Mouse (Mus musculus) MEL (cell line): ENCODE measurements around the gene Cacna1g.
"Not testable (repeated sequence)": the region's sequence is repeated elsewhere in the genome, so short reads cannot be mapped to it uniquely, and the experiment has no call there.

Source experiments
- BHLHE40 ChIP-seq: IDR thresholded peaks from 2 replicates; pipeline ENCODE4 v1.6.1; 2012; ENCODE audit warnings: low read depth, mild to moderate bottlenecking, inconsistent platforms, low read length, improper control_type of control experiment, borderline replicate concordance
- CTCF ChIP-seq, 3 experiments: IDR thresholded peaks in 2 of 3; conservative IDR thresholded peaks in 1 of 3; 2 replicates each; pipeline ENCODE4 v1.5.1; 2011 to 2012; ENCODE audit warnings: low read length in 3 of 3, low read depth in 2 of 3, mild to moderate bottlenecking in 2 of 3, improper control_type of control experiment in 1 of 3, inconsistent platforms in 1 of 3, mixed read lengths in 1 of 3, moderate library complexity in 1 of 3; ENCODE audit not compliant: control insufficient read depth in 1 of 3, insufficient read depth in 1 of 3, poor library complexity in 1 of 3, severe bottlenecking in 1 of 3
- HCFC1 ChIP-seq: IDR thresholded peaks from 2 replicates; pipeline ENCODE4 v1.6.1; 2012; ENCODE audit warnings: low read depth, mild to moderate bottlenecking, inconsistent platforms, low read length, improper control_type of control experiment, moderate library complexity
- MAX ChIP-seq: IDR thresholded peaks from 2 replicates; pipeline ENCODE4 v1.6.1; 2011; ENCODE audit warnings: low read length, improper control_type of control experiment
- MAZ ChIP-seq: IDR thresholded peaks from 2 replicates; pipeline ENCODE4 v1.6.1; 2012; ENCODE audit warnings: low read depth, mild to moderate bottlenecking, inconsistent platforms, low read length, improper control_type of control experiment
- MYB ChIP-seq: IDR thresholded peaks from 2 replicates; pipeline ENCODE4 v1.6.1; 2011; ENCODE audit warnings: mild to moderate bottlenecking, low read depth, low read length, improper control_type of control experiment
- POLR2AphosphoS2 ChIP-seq: IDR thresholded peaks from 2 replicates; pipeline ENCODE4 v1.6.1; 2011; ENCODE audit warnings: low read length, improper control_type of control experiment
- SMC3 ChIP-seq: IDR thresholded peaks from 2 replicates; pipeline ENCODE4 v1.6.1; 2011; ENCODE audit warnings: low read depth, low read length, improper control_type of control experiment
- UBTF ChIP-seq: IDR thresholded peaks from 2 replicates; pipeline ENCODE4 v1.6.1; 2012; ENCODE audit warnings: low read depth, mild to moderate bottlenecking, inconsistent platforms, low read length, improper control_type of control experiment, moderate library complexity, borderline replicate concordance; ENCODE audit not compliant: insufficient read depth
- USF2 ChIP-seq, 2 experiments: IDR thresholded peaks; 2 replicates each; pipeline ENCODE4 v1.6.1; 2011 to 2012; ENCODE audit warnings: improper control_type of control experiment in 2 of 2, low read length in 2 of 2, borderline replicate concordance in 1 of 2, inconsistent platforms in 1 of 2, low read depth in 1 of 2, mild to moderate bottlenecking in 1 of 2; ENCODE audit not compliant: insufficient read depth in 1 of 2
- ZKSCAN1 ChIP-seq: IDR thresholded peaks from 2 replicates; pipeline ENCODE4 v1.6.1; 2012; ENCODE audit warnings: low read depth, mild to moderate bottlenecking, inconsistent platforms, low read length, improper control_type of control experiment, moderate library complexity
- ZNF384 ChIP-seq: IDR thresholded peaks from 2 replicates; pipeline ENCODE4 v1.6.1; 2012; ENCODE audit warnings: low read depth, mild to moderate bottlenecking, inconsistent platforms, low read length, improper control_type of control experiment

GRCm38 (mm10) chr11:94393490-94393889, 80.5 kb downstream of the Cacna1g start:
- TF ChIP-seq HCFC1; CTCF (IDR thresholded peaks at IDR 0.05 in 2 of 3, conservative IDR thresholded peaks at IDR 0.05 in 1 of 3; ENCODE audit: control insufficient read depth in 1 of 3, insufficient read depth in 1 of 3, low read depth in 2 of 3, low read length in 3 of 3, poor library complexity in 1 of 3, severe bottlenecking in 1 of 3); USF2 (IDR thresholded peaks at IDR 0.05; ENCODE audit: borderline replicate concordance in 1 of 2, insufficient read depth in 1 of 2, low read depth in 1 of 2, low read length in 2 of 2); MYB; UBTF; MAX; ZKSCAN1; MAZ; BHLHE40; SMC3; POLR2AphosphoS2; ZNF384: not testable (repeated sequence)
